Mouse (Mus musculus): ENCODE measurements around the gene Hdac1. TPM values are rescaled to one million over a fixed set of nuclear protein-coding genes. Genes with fewer than 3 reads are reported as not detected.
"Not testable (repeated sequence)": the region's sequence is repeated elsewhere in the genome, so short reads cannot be mapped to it uniquely, and the experiment has no call there.

Hdac1 gene
- total RNA-seq, 1 experiment from 2014 or later = 103 TPM

DNA sequence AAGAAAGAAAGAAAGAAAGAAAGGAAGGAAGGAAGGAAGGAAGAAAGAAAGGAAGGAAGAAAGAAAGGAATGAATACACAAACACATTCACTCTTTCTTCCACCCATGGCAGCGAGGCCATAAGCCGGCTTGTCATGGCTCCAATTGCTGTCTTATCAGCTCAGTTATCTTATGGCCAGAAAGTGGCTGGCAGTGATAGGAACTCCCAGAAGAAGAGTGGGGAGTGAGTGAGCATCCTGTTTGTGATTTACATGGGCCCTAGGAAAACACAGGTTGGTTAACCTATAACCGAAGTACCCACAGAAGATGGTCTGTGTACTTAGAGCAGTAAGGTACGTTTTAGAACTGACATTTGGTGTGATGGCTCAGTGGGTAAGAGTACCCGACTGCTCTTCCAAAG lies 18.7 kb upstream of the Hdac1 start:
- no peak for ATAC-seq (replicated peaks; ENCODE audit: low read depth, poor library complexity, severe bottlenecking)

DNA sequence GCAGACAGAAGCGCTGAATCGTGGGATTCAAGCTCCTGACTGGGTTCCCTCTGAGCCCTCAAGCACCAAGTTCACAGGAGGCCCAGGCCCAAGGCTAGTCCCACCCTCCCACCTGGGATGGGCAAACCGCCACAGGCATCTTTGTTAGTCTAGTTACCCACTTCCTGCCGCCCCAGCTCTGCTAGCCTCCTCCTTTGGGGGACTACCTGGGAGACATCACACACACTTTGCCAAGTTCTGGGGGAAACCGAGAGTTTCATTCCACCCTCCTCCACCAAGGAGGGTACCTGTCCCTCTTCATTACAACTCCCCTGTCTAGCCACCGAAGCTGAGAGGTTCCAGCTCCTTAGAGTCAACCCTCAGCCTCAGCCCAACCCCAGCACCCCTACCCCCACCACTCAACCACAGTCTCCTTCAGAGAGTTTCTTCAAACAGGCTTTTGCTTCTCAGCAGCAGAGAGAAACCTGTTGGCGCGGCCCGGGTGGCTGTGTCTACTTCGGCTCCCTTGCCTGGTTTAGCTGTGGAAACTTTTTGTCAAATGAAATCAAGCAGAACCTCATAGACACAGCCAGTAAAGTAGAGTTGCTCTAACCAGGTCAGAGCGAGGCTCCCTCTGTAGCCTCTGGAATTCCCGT lies 15.9 kb upstream of the Hdac1 start:
- ATAC-seq (replicated peaks; ENCODE audit: low read depth, poor library complexity, severe bottlenecking) = no peak

DNA sequence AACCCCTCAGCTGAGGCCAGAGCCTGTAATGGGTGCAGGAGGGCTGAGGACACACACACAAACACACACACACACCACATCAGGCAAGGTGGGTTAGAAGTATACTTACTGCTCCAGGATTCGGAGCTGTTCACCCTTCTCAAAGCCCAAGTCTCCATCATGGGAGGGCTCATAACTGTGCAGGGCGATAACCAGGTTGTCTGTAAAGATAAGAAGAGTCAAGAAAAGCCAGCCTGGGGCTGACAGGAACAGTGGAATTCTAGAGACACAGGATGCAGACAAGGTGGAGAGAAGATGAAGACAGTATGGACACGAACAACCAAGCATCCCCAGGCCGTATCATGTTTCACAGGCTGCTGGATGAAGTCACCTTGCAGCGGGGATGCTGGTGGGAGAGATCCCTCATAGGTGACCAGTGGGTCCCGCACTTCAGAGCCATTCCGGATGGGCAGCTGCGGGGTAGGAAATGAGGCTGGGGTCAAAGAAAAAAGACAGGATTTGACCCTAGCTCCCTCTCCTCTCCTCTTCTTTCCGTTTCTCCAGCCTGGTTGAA lies 14.8 kb upstream of the Hdac1 start:
- no peak for ATAC-seq (replicated peaks; ENCODE audit: low read depth, poor library complexity, severe bottlenecking)

DNA sequence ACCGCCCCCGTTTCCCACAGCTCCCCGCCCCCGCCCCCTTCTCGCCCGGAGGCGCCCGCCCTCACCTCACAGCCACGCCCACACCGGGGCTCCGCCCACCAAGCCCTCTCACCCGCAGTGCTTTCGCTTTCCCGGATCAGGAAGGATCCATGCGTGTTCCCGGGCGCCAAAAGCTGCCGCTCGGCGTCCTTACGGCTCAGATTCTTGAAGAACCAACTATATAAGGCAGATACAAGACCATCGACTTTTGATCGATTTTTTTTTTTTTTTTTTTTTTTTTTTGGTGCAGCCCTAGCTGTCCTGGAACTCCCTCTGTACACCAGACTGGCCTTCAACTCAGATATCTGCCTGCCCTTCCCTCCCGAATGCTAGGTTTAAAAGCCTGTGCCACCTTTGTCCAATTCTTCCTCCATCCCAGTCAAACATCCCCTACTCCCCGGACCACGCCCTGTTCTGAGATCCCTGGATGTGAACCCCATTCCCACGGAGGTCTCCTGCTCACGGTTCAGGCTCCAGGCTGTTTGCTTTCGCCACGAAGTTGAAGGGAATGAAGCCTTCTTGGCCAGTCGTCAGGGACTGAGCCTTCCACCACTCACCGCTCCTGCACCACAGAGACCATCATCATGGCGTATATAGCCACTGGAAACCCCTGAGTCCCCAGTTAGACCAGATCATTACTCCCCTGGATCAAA lies 14.2 kb upstream of the Hdac1 start:
- ATAC-seq (replicated peaks; ENCODE audit: low read depth, poor library complexity, severe bottlenecking) = peak; percentile 87

DNA sequence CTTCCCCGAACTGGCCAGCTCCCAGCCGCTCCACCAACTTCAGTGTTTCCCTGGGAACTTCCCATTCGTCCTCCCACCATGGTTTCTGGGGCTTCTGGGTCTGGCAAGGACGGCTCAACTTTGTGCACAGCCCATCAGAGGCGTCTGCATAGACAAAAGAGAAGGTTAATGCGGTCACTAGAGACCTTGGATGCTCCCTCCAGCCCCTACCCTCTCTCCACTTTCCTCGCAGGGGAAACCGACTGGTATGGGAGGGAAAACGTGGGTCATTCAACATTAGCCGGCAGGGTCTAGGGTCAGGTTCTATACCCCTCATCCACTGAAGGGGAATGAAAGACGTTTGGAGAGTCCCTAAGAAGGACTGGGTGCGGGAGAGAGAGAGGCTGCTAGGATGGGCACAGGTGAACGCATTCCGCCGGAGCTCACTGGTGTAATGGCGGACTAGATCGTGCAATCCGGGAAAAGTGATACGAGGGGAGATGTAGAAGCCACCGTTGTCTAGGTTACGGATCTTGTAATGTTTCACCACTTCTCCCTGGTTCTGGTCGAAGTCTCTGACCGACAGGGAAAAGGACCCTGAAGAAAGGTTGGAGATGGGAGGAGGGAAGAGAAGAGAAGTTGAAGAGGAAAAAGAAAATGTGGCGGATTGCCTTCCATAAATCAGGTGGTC lies 13.5 kb upstream of the Hdac1 start:
- ATAC-seq (replicated peaks; ENCODE audit: low read depth, poor library complexity, severe bottlenecking) = 0 out of 2 replicates have a peak, but pooled peaks have one; percentile 14

DNA sequence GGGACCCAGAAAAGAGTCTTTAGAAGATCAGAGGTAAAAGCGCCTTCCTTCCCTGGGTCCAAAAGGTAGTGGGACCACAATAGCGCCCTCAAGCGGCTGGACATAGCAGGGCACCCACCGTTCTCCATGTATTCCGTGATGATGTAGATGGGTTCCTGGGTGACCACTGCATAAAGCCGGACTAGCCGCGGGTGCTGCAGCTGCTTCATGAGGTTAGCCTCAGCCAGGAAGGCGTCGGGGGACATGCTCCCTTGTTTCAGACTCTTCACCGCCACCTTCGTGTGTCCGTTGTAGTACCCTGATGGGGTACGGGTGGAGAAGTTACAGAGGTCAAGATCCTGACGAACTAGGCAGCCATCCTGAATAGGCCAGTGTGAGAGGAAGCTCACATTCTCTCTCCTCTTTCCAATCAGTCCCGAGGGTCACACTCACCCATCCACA lies 12.9 kb upstream of the Hdac1 start:
- peak; percentile 64 for ATAC-seq (replicated peaks; ENCODE audit: low read depth, poor library complexity, severe bottlenecking)

DNA sequence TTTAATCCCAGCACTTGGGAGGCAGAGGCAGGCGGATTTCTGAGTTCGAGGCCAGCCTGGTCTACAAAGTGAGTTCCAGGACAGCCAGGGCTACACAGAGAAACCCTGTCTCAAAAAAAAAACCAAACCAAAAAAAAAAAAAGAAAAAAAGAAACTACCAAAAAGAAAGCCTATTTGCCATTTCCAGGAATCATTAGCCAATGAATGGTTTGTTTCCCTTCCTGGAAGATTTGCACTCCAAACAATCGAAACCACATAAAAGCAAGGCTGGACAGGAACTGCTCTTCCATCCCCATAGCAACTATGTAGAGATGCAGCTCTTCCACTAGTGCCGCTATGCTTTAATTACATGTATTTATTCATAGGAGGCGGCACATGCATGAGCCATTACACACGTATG lies 12.0 kb upstream of the Hdac1 start:
- not testable (repeated sequence) for ATAC-seq (replicated peaks; ENCODE audit: low read depth, poor library complexity, severe bottlenecking)

DNA sequence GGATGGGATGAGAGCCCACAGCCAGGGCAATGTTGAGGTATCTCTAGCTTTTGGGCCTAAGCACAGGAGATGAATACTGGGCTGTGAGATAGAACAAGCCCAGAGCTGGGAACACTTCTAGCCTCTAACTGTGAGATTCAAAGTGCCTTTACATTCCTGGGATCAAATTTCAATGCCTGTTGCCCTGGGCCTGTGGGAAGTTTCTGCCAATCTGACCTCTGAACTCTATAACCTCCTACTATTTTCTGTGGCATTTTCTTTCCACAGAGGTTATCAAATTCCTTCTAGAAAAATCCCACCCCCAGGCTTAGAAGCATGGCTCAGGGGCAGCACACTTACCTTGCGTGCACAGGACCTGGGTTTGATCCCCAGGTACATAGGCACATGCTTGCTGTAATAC lies 7.8 kb upstream of the Hdac1 start:
- ATAC-seq (replicated peaks; ENCODE audit: low read depth, poor library complexity, severe bottlenecking) = no peak

DNA sequence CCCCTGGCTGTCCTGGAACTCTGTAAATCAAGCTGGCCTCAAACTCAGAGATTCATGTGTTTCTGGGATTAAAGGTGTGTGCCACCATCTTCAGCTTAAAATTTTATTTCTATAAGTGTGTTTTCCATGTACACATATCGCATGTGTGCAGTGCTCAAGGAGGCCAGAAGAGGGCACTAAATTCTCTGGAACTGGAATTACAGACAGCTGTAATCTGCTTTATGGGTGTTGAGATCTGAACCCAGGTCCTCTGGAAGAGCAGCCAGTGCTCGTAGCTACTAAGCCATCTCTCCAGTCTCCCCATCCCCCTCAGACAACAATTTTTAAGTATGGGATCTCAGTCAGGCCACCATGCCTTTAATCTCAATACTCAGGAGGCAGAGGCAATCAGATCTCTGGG lies 6.8 kb upstream of the Hdac1 start:
- ATAC-seq (replicated peaks; ENCODE audit: low read depth, poor library complexity, severe bottlenecking) = peak; percentile 50; the same call in 1 of the 2 replicates

DNA sequence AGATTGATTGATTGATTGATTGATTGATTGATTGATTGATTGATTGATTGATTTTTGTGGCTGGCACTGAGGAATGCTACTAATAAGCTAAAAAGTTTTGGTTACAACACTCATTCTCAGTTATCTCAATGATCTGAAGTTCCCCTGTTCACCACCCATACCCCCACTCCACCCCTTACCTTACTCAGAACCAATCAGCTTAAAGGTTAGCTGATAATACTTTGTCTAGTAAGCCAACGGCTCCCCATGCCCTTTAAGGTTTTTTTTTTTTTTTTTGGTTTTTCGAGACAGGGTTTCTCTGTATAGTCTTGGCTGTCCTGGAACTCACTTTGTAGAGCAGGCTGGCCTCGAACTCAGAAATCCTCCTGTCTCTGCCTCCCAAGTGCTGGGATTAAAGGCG lies 5.1 kb upstream of the Hdac1 start:
- ATAC-seq (replicated peaks; ENCODE audit: low read depth, poor library complexity, severe bottlenecking) = not testable (repeated sequence)

DNA sequence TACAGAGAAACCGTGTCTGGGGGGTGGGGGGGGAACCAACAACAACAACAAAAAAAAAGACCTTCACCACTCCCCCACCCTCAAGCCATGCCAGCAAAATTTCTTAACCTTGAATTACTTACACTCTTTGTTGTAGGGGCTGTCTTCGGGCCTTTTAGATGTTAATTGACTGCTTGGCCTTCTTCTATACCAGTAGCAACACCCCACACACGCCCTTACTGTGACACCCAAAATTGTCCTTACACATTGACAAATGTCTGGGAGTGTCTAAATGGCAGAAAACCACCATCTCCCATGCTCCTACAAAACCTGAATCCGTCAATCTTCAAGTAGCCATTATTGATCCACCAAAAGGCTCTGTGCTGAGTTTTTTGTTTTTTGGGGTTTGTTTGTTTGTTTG lies 1.6 kb upstream of the Hdac1 start:
- no peak for ATAC-seq (replicated peaks; ENCODE audit: low read depth, poor library complexity, severe bottlenecking)

DNA sequence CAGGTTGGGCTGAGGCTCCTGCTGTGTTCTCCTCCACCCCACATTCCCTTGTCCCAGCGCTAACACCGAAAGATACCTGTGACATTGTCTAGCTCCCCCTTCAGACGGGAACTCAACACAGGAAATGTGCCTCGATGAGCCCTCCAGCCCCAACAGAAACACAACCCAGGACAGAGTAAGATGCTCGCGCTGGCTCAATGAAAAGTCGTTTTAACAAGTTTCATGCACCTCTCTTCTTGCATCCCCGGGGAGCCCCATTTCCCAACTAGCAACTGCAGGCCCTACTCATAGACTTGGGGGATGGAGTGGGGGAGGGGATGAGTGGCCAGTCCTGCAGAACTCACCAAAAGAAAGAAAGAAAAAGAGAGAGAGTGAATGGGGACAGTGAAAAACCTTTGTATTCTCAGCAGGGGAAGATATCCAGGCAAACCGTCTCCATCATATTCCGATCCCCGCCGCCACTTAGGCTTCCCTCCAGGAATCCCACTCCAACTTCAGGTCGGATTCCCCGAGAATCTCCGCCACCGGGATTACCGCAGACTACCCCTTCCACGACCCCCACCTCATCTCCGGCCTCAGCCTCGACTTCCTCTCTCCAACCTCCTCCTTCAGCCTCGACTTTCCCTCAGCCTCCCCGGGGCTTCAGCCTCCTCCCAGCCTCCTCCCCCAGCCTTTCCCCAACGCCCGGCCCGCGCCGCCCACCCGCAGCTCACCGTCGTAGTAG lies 483 bp downstream of the Hdac1 start:
- no peak for ATAC-seq (replicated peaks; ENCODE audit: low read depth, poor library complexity, severe bottlenecking)

DNA sequence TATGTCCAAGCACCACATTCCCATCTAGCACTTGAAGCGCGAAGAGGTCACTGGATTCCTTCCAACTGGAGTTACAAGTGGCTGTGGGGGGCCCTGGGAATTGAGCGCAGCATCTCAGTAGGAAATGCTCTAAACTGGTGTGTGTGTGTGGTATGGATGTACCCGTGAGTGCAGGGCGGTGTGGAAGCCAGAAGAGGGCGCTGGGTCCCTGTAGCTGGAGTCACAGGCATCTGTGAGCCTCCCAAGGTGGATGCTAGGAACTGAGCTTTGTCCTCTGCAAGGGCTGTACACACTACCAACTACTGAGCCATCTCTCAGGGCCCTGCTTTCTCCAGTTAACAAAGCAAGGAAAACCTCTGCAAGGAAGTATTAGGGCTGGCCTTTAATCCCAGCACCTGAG lies 2.5 kb downstream of the Hdac1 start:
- ATAC-seq (replicated peaks; ENCODE audit: low read depth, poor library complexity, severe bottlenecking) = no peak

DNA sequence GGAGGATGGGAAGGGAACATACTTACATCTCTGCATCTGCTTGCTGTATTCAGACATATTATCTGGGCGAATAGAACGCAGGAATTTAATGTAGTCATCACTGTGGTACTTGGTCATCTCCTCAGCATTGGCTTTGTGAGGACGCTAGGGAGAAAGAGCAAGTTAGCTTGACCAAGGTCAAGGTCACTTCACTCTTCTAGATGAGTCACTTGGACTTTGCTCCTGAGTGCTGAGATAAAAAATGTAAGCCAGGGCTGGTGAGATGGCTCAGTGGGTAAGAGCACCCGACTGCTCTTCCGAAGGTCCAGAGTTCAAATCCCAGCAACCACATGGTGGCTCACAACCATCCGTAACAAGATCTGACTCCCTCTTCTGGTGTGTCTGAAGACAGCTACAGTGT lies 13.6 kb downstream of the Hdac1 start:
- not testable (repeated sequence) for ATAC-seq (replicated peaks; ENCODE audit: low read depth, poor library complexity, severe bottlenecking)

DNA sequence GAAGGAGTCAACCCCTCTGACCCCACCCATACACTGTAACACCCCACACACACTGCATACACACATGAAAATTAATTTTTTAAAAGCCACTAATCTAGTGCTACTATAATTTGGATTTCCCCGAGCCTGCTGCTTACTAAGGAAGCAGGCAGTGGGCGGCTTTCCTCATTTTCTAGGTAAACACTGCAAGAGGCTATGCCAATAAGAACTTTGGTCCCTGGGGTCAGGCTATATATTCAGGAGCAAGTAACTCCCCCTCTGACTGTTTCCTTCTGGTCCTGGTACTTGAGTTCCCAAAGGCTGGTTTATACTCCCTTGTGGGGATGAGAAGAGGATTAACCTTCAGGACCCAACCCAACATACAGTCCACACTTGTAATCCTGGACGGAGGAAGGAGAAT lies 16.6 kb downstream of the Hdac1 start:
- no peak for ATAC-seq (replicated peaks; ENCODE audit: low read depth, poor library complexity, severe bottlenecking)

DNA sequence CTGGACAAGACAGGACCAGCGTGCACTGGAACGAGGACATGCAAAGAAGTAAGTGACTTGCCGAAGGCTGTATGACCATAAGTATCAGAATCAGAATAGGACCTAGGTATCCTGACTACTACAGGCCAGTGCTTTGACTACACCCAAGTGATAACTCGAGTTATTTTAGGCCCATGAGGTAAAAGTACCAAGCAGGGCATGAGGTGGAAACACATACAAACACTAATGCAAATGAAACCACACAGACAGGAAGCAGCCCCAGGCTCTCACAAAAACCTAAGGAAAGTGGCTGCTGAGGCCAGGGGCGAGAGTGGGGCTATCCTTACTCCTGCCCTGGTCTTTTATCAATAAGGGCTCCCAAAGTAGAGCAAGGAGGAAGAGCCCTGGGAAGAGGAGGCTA lies 17.2 kb downstream of the Hdac1 start:
- ATAC-seq (replicated peaks; ENCODE audit: low read depth, poor library complexity, severe bottlenecking) = no peak

DNA sequence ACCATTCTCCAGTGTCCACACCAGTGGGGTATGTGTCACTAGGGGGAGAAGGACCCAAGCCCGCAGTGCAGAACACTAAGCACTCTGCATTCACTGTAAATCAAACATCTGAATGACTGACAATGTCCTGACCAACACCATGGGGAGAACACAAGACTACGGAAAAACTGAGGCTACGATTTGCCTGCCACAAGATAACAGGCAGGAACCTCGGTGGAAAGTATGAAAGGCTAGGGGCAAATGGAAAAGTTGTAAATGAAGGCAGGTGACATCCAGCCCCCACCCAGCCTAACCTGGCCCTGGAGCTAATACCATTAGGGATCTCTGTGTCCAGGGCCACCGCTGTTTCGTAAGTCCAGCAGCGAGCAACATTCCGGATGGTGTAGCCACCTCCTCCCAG lies 24.0 kb downstream of the Hdac1 start:
- ATAC-seq (replicated peaks; ENCODE audit: low read depth, poor library complexity, severe bottlenecking) = no peak

DNA sequence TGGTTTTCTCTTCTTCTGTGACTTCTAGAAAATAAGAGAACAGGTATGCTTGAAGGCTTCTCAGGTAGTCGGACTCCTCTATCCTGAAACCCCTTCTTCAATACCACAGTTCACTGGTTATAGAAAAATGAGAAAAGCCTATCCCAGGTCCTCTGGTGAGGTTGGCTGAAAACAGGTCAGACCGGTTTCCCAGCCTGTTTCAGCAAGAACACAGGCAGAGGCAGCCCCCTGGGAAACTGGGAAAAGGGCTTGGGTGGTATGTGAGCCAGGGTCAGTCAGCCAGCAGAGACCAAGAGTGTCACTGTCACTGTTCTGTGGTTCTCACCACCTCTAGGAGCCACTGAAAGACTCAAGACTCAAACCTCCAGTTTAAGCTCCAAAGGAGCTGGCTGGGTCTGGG lies 25.6 kb downstream of the Hdac1 start:
- ATAC-seq (replicated peaks; ENCODE audit: low read depth, poor library complexity, severe bottlenecking) = no peak

DNA sequence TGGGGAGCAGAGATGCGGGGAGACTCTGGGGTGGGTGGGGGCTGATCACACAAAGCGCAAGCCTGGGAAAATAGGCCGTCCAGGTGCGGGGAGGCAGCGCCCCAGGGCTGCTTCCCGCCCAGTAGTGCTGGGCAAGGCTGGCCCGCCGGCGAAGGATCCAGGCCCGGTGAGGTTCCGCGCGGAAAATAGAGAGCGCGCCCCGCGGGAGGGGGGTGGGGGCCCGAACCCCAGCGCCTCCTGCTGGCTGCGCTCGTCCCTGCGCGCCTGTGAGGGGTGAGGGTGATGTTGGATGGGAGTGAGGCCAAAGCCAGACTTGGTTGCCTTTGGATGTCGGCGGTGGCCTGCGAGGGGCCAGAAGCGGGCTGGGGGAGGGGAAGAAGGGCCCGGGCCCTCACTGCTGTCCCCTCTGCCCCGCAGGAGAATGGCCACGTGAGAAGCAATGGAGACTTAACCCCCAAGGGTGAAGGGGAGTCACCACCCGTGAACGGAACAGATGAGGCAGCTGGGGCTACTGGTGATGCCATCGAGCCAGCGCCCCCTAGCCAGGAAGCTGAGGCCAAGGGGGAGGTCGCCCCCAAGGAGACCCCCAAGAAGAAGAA lies 28.1 kb downstream of the Hdac1 start:
- peak; percentile 62 for ATAC-seq (replicated peaks; ENCODE audit: low read depth, poor library complexity, severe bottlenecking)

DNA sequence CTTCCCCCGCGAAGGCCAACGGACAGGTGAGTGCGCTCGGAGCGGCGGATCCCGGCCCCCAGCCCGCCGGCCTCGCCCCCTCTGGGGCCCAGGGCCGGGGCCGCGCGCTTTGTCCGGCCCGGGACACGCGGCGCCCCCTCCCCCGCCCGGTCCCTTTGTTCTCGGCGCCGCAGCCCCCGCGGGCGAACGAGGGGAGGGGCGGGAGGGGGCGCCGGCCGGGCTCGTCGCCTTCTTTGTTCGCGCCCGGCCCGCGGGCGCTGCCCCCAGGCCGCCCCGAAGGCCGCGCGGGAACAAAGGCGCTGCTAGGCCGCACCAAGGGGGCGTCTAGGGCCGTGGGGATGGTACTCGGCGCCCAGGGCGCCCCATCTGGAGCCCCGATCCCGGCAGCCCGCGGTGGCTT lies 28.6 kb downstream of the Hdac1 start:
- no peak for ATAC-seq (replicated peaks; ENCODE audit: low read depth, poor library complexity, severe bottlenecking)

Data from common myeloid progenitor, adult 5-6 weeks (primary cell).